Mouse (Mus musculus) ES-E14 (cell line): ENCODE data around the gene Cdkl4. TPM values are rescaled to one million over a fixed set of nuclear protein-coding genes. Genes with fewer than 3 reads are reported as not detected.

Source experiments
- DNase-seq: peaks from one replicate; pipeline ENCODE4 v3.0.0-alpha.2; 2013; ENCODE audit warnings: low read depth, low spot score
- H3K27ac ChIP-seq: 2 replicates; pipeline ENCODE4 v1.5.1; 2012; ENCODE audit warnings: low read depth, mild to moderate bottlenecking, low read length, moderate library complexity, mixed read lengths; ENCODE audit not compliant: poor library complexity, insufficient read depth, severe bottlenecking
- H3K36me3 ChIP-seq: 2 replicates; pipeline ENCODE4 v1.6.1; 2012; ENCODE audit warnings: mild to moderate bottlenecking, low read length, moderate library complexity, mixed read lengths; ENCODE audit not compliant: control insufficient read depth, poor library complexity, insufficient read depth, severe bottlenecking
- H3K4me1 ChIP-seq, 2 experiments: fragments of 150-350 bp in 1 of 2; sonication (generic) in 1 of 2; 2 replicates each; pipeline ENCODE4 v1.6.1; 2012; ENCODE audit warnings: low read length in 2 of 2, mild to moderate bottlenecking in 1 of 2, mixed read lengths in 1 of 2; ENCODE audit not compliant: control insufficient read depth in 2 of 2, insufficient read depth in 2 of 2, poor library complexity in 1 of 2
- H3K4me3 ChIP-seq, 2 experiments: fragments of 150-350 bp in 1 of 2; sonication (generic) in 1 of 2; 2 replicates each; pipeline ENCODE4 v1.5.1; 2012; ENCODE audit warnings: low read length in 2 of 2, low read depth in 1 of 2, mild to moderate bottlenecking in 1 of 2, mixed read lengths in 1 of 2; ENCODE audit not compliant: insufficient read depth in 1 of 2, poor library complexity in 1 of 2, severe bottlenecking in 1 of 2
- H3K9ac ChIP-seq: 2 replicates; pipeline ENCODE4 v1.6.1; 2012; ENCODE audit warnings: low read depth, mild to moderate bottlenecking, low read length, mixed read lengths; ENCODE audit not compliant: poor library complexity, insufficient read depth, severe bottlenecking
- H3K9me3 ChIP-seq: fragments of 150-350 bp; sonication (generic); 2 replicates; pipeline ENCODE4 v1.6.1; 2012; ENCODE audit warnings: low read depth, mild to moderate bottlenecking, low read length; ENCODE audit not compliant: control insufficient read depth, insufficient read depth
- CHD2 ChIP-seq: IDR thresholded peaks from 2 replicates; pipeline ENCODE4 v1.6.1; 2014; ENCODE audit warnings: mild to moderate bottlenecking, low read depth, low read length, inconsistent platforms
- HCFC1 ChIP-seq: IDR thresholded peaks from 2 replicates; pipeline ENCODE4 v1.6.1; 2012; ENCODE audit warnings: low read length, inconsistent platforms, borderline replicate concordance; ENCODE audit not compliant: insufficient read depth
- MAFK ChIP-seq: IDR thresholded peaks from 2 replicates; pipeline ENCODE4 v1.6.1; 2014; ENCODE audit warnings: mild to moderate bottlenecking, low read depth, low read length, inconsistent platforms; ENCODE audit not compliant: insufficient read depth
- ZC3H11A ChIP-seq: IDR thresholded peaks from 2 replicates; pipeline ENCODE4 v1.6.1; 2012; ENCODE audit warnings: low read depth, mild to moderate bottlenecking, inconsistent platforms, low read length, borderline replicate concordance
- ZNF384 ChIP-seq: IDR thresholded peaks from 2 replicates; pipeline ENCODE4 v1.6.1; 2012; ENCODE audit warnings: low read depth, low read length, inconsistent platforms
- in situ Hi-C, 2 experiments: fragments of 600-800 bp; cut with MboI; formaldehyde crosslinking; loops; one replicate each; pipeline ENCODE4 v1.15.1; 2025; ENCODE audit warnings: low sequenced_read_pairs in 2 of 2, inconsistent platforms in 1 of 2; ENCODE audit not compliant: unreplicated experiment in 2 of 2
- total RNA-seq: library from RNA; depleted of rRNA; stranded (reverse); fragments of 300-350 nt; gene quantifications from 2 replicates; pipeline ENCODE4 v1.2.3, GENCODE M21; 2012

The Cdkl4 gene
- total RNA-seq, 1 experiment: 0.49 TPM

DNA sequence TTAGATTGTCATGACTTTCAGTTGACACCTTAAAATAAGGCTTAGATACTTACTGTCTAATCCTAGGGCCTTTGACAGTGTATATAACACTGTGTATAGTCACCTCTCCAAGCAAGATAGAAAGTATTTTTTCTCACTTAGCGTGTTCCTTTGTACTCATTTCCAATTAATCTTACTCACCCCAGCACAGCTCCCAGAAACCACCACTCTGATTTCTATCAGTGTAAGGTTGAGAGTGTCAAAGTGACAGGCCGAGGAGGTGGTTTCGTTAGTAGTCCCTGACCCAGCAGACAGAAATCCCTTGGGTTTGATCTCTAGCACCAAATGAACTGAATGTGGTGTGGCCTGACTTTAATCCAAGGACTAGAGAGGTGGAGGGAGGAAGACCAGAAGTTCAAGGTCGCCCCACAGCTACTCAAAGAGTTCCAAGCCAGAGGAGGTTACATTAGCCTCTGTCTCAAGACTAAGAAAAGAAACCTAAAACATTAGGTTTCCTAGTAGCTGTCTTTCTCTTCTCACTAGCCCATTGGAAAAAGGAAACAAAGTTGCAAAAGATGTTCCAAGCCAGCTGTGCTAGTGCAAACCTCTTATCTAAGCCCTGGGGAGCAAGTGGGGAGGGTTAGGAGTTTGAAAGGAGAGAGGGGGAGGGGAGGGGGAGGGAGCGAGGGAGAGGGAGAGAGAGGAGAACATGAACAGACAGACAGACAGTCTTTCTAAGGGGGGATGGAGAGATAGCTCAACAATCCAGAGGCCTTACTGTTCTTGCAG lies 76.4 kb downstream of the Cdkl4 start:
- H3K9ac ChIP-seq: no peak overlapping the region
- peak overlapping the region; percentile 51; the same call in 1 of the 2 replicates for H3K27ac ChIP-seq
- TF ChIP-seq MAFK: no peak
- TF ChIP-seq CHD2: no peak
- TF ChIP-seq ZC3H11A: no peak
- TF ChIP-seq HCFC1: no peak
- no peak for TF ChIP-seq ZNF384
- in situ Hi-C loops: no loop called here
- H3K9me3 ChIP-seq: no peaks in the 10 kb centered on the region
- DNase-seq: no peak
- 0 out of 2 replicates have a peak, but pooled peaks cover 2% of the 10 kb centered on the region for H3K36me3 ChIP-seq
- H3K4me3 ChIP-seq: no peak overlapping the region
- H3K4me1 ChIP-seq: peaks cover 20 to 21% of the 10 kb centered on the region in 2 experiments

GRCm38 (mm10) chr17:80500025-80500424 lies 77.6 kb downstream of the Cdkl4 start:
- in situ Hi-C loops: no loop called here
- TF ChIP-seq MAFK (no peak), ZNF384 (no peak), CHD2 (no peak), ZC3H11A (no peak), HCFC1 (no peak)
- Histone ChIP-seq H3K4me3 (peak overlapping the region in 1 of 2 experiments; percentile 27; a peak in 1 of 4 replicates), H3K4me1 (peaks cover 22 to 23% of the 10 kb centered on the region in 2 experiments), H3K9ac (peak overlapping the region; percentile 50; the same call in 1 of the 2 replicates), H3K9me3 (no peaks in the 10 kb centered on the region), H3K36me3 (0 out of 2 replicates have a peak, but pooled peaks cover 2% of the 10 kb centered on the region), H3K27ac (peak overlapping the region; percentile 60; the same call in 1 of the 2 replicates)
- DNase-seq: peak; percentile 20

GRCm38 (mm10) chr17:80498600-80499268 lies 78.9 kb downstream of the Cdkl4 start:
- TF ChIP-seq MAFK: no peak
- no peak for TF ChIP-seq CHD2
- TF ChIP-seq ZC3H11A: no peak
- TF ChIP-seq HCFC1: no peak
- no peak for TF ChIP-seq ZNF384
- Histone ChIP-seq H3K4me3 (peak overlapping the region; percentile 25 to 49), H3K4me1 (peaks cover 22 to 23% of the 10 kb centered on the region in 2 experiments), H3K9me3 (no peaks in the 10 kb centered on the region), H3K9ac (peak overlapping the region; percentile 67), H3K36me3 (no peaks in the 10 kb centered on the region), H3K27ac (peak overlapping the region; percentile 94)
- no peak for DNase-seq
- in situ Hi-C loops: no loop called here

DNA sequence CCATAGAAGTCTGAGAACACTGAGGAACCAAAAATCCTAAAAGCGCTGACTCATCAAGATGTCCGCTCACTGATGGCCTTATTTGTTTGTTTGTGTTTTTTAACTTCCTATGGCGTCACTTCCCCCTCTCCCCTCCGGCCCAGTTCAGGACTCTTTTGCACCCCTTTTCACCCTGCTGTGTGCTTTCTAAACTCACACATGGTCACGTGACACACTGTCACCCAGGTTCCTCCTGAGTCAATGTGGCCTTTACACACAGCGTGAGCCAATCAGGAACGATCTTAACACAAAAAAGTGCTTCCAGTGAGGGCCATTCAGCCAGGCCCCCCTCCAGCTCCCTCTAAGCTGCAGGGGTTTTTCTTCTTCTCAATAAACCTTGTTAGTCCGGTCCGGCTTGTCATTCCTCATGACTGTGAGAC lies 80.4 kb downstream of the Cdkl4 start:
- peak overlapping the region; percentile 92 for H3K27ac ChIP-seq

More for the DNA sequence above, 80.4 kb downstream of the Cdkl4 start:
- in situ Hi-C loops: no loop called here
- DNase-seq: peak; percentile 73
- H3K36me3 ChIP-seq: no peaks in the 10 kb centered on the region
- H3K9me3 ChIP-seq: no peaks in the 10 kb centered on the region
- H3K9ac ChIP-seq: peak overlapping the region; percentile 73
- H3K4me3 ChIP-seq: peak overlapping the region; percentile 34 to 38
- H3K4me1 ChIP-seq: peaks cover 22 to 23% of the 10 kb centered on the region in 2 experiments
- TF ChIP-seq ZC3H11A (no peak), ZNF384 (no peak; the same call in 1 of the 2 replicates), CHD2 (0 out of 2 replicates have a peak, but pooled peaks have one; percentile 13), HCFC1 (peak; percentile 47; the same call in 1 of the 2 replicates), MAFK (peak; percentile 100)
